Mouse (Mus musculus) heart, adult 11 months (tissue): ENCODE measurements around the gene Tnxb.

Experiments
- DNase-seq: peaks from one replicate; pipeline ENCODE4 v3.0.0; 2022

Tnxb gene

GRCm38 (mm10) chr17:34670235-34670634 is at the start of gene Tnxb:
Tnxb (plus strand) TSS chr17:34670535.
- no peak for DNase-seq

GRCm38 (mm10) chr17:34621006-34621405 is 49.3 kb upstream of the Tnxb start:
- no peak for DNase-seq

GRCm38 (mm10) chr17:34623161-34623560 is 47.2 kb upstream of the Tnxb start:
- DNase-seq = no peak

GRCm38 (mm10) chr17:34624981-34625380 is 45.4 kb upstream of the Tnxb start:
- no peak for DNase-seq

- no peak for DNase-seq
Measured at GRCm38 (mm10) chr17:34626062-34626772, 44.1 kb upstream of the Tnxb start.

- peak; percentile 96 for DNase-seq
Measured at GRCm38 (mm10) chr17:34626773-34627092, 43.6 kb upstream of the Tnxb start.

GRCm38 (mm10) chr17:34627093-34627942 is 43.0 kb upstream of the Tnxb start:
- peak; percentile 99 for DNase-seq

GRCm38 (mm10) chr17:34627943-34628643 is 42.2 kb upstream of the Tnxb start, which contains the start of gene Ppt2:
Ppt2 (minus strand) TSS chr17:34628510.
- DNase-seq = peak; percentile 97

GRCm38 (mm10) chr17:34628644-34628967 is 41.7 kb upstream of the Tnxb start:
- no peak for DNase-seq

- DNase-seq = peak; percentile 95
Measured at GRCm38 (mm10) chr17:34629221-34629751, 41.0 kb upstream of the Tnxb start, which contains the start of gene Prrt1. Prrt1 (plus strand) TSS chr17:34629533.

- DNase-seq = no peak
Measured at GRCm38 (mm10) chr17:34629796-34630603, 40.3 kb upstream of the Tnxb start.

- peak; percentile 96 for DNase-seq
Measured at GRCm38 (mm10) chr17:34630761-34631301, 39.5 kb upstream of the Tnxb start.

GRCm38 (mm10) chr17:34631647-34632046 is 38.7 kb upstream of the Tnxb start:
- no peak for DNase-seq

GRCm38 (mm10) chr17:34632261-34632691 is 38.1 kb upstream of the Tnxb start:
- peak; percentile 99 for DNase-seq

- DNase-seq = no peak
Measured at GRCm38 (mm10) chr17:34635671-34636070, 34.7 kb upstream of the Tnxb start.

- DNase-seq = peak; percentile 90
Measured at GRCm38 (mm10) chr17:34637459-34637858, 32.9 kb upstream of the Tnxb start.

- peak; percentile 94 for DNase-seq
Measured at GRCm38 (mm10) chr17:34639461-34640255, 30.7 kb upstream of the Tnxb start.

- DNase-seq = peak; percentile 98
Measured at GRCm38 (mm10) chr17:34640778-34641601, 29.3 kb upstream of the Tnxb start.

GRCm38 (mm10) chr17:34641945-34642344 is 28.4 kb upstream of the Tnxb start:
- no peak for DNase-seq

GRCm38 (mm10) chr17:34643379-34643778 is 27.0 kb upstream of the Tnxb start:
- DNase-seq = no peak
